Mouse (Mus musculus) thymus, adult 2 months (tissue): Measurements from ENCODE around the gene Fam221a.

Source experiments
- CTCF ChIP-seq: fragments of 200-500 bp; IDR thresholded peaks from 2 replicates; pipeline ENCODE4 v1.5.1; 2012; ENCODE audit warnings: mild to moderate bottlenecking, control low read depth, low read length, moderate library complexity, borderline replicate concordance; ENCODE audit not compliant: control insufficient read depth, poor library complexity, insufficient read depth; ENCODE audit errors: extremely low read depth
- POLR2A ChIP-seq: fragments of 200-500 bp; IDR thresholded peaks from 2 replicates; pipeline ENCODE4 v1.6.1; 2012; ENCODE audit warnings: mild to moderate bottlenecking, low read length, control low read depth, moderate library complexity; ENCODE audit not compliant: control insufficient read depth, poor library complexity, insufficient read depth; ENCODE audit errors: extremely low read depth

DNA sequence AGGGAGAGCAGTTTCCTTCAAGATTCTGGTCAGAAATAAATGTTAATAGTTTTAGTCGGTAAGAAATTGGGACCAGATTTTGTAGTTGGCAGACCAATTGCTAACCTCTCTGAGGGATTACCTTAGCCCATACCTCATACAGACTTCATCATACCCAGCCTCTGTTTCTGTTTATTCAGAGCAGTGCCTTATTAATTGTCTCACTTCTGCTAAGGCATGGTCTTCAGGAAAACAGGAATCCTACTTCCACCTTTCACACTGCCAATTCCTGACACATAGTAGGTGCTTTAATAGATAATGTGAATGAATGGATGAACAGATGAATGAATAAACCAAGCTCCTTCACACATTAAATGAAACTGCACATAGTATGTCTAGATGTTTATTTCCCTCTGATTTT, 42.2 kb upstream of the Fam221a start:
- TF ChIP-seq POLR2A = no peak
- no peak for TF ChIP-seq CTCF
